Mouse (Mus musculus): ENCODE measurements around the gene Rbfox3.

GRCm38 (mm10) chr11:118530313-118530712, 381.1 kb downstream of the Rbfox3 start:
- TF ChIP-seq GATA1 (IDR thresholded peaks at IDR 0.05; ENCODE audit: borderline replicate concordance, low read length) (no peak), FLI1 (IDR thresholded peaks at IDR 0.05; ENCODE audit: low read length) (no peak)
